ENCODE assay signal across 8 mouse cellular contexts in the genomic region with DNA sequence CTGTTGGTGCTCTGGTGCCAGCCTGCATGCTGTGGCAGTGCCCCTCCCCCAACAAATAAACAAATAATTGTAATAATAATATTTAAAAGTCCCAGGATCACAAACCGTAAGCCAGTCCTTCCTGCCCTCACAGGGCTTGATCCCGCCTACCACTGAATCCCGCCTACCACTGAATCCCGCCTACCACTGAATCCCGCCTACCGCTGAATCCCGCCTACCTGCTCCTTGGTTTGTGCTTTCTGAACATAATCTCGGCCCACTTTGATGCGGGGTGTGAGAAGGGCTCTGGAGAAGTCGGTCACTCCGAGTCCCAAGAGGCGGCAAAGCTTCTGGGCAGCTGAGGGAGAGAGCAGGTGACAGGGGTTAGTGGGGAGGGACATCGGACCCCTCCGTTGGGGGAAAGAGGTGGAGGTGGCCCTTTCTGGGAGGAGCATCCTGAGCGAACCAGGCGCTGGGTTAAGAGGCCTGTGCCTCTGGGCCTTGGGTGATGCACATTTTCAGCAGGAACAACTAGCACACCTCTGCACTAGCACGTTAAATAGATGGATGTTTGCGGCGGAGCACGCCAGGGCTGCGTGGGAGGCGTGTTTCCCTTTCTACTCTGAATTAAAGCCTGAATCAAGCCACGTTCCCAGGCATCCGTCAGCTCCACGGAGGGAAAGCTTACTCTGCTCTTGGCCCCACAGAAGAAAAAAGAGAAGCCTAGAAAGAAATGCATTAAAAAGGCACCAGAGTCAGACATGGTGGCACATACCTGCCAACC. TPM values are rescaled to one million over a fixed set of nuclear protein-coding genes. Genes with fewer than 3 reads are reported as not detected.
DNase-seq lines count a peak whose midpoint lies in the region; ATAC-seq and TF ChIP-seq lines count a peak whose summit lies in the region.

No protein-coding gene starts in this region.

- ATAC-seq in midbrain, embryonic 11.5 days (ENCODE audit: low FRiP score): no peak
- ATAC-seq in midbrain, embryonic 14.5 days (ENCODE audit: low FRiP score, low TSS enrichment): no peak
- no peak for ATAC-seq in limb, embryonic 12.5 days (ENCODE audit: insufficient number of reproducible peaks, insufficient read depth, low FRiP score, low TSS enrichment, low read depth)
- ATAC-seq in stomach, embryonic 16.5 days (ENCODE audit: insufficient read depth, low FRiP score): no peak

- H3K27me3 ChIP-seq in midbrain, embryonic 11.5 days (ENCODE audit: control insufficient read depth, insufficient read depth, low read length): peaks cover 36% of the 10 kb centered on the region
- H3K27me3 ChIP-seq in midbrain, embryonic 14.5 days (ENCODE audit: control insufficient read depth, insufficient read depth, low read length): peaks cover 33% of the 10 kb centered on the region
- peaks cover 98% of the 10 kb centered on the region for H3K27me3 ChIP-seq in limb, embryonic 12.5 days
- H3K27me3 ChIP-seq in stomach, embryonic 16.5 days (ENCODE audit: control insufficient read depth, insufficient read depth, low read length): peaks cover 17% of the 10 kb centered on the region

- no peaks in the 10 kb centered on the region for H3K36me3 ChIP-seq in midbrain, embryonic 11.5 days (ENCODE audit: control insufficient read depth, insufficient read depth, low read length)
- no peaks in the 10 kb centered on the region for H3K36me3 ChIP-seq in midbrain, embryonic 14.5 days (ENCODE audit: control insufficient read depth, insufficient read depth, low read length)
- no peaks in the 10 kb centered on the region for H3K36me3 ChIP-seq in limb, embryonic 12.5 days
- H3K36me3 ChIP-seq in stomach, embryonic 16.5 days (ENCODE audit: control insufficient read depth, insufficient read depth, low read length): no peaks in the 10 kb centered on the region

- peak; percentile 30 for DNase-seq in adrenal gland, postnatal 14 days
- DNase-seq in adrenal gland, postnatal 36 days: no peak
- peak; percentile 85 for DNase-seq in midbrain, embryonic 11.5 days (ENCODE audit: low spot score, missing footprints)
- DNase-seq in midbrain, embryonic 14.5 days: no peak
- DNase-seq in lung, adult 2 months: no peak
- DNase-seq in urinary bladder, postnatal 4 days (ENCODE audit: low spot score in 2 of 2): no peak

- H3K9me3 ChIP-seq in midbrain, embryonic 11.5 days (ENCODE audit: control insufficient read depth, low read length): no peaks in the 10 kb centered on the region
- 0 out of 2 replicates have a peak, but pooled peaks cover 4% of the 10 kb centered on the region for H3K9me3 ChIP-seq in midbrain, embryonic 14.5 days (ENCODE audit: control insufficient read depth, low read length)
- peaks cover 5% of the 10 kb centered on the region for H3K9me3 ChIP-seq in limb, embryonic 12.5 days
- H3K9me3 ChIP-seq in stomach, embryonic 16.5 days (replicated peaks; ENCODE audit: control insufficient read depth, low read length): no peaks in the 10 kb centered on the region

- no peak overlapping the region for H3K27ac ChIP-seq in midbrain, embryonic 11.5 days (ENCODE audit: low read depth, low read length)
- H3K27ac ChIP-seq in midbrain, embryonic 14.5 days (replicated peaks; ENCODE audit: low read depth, low read length): no peak overlapping the region
- H3K27ac ChIP-seq in limb, embryonic 12.5 days: no peak overlapping the region
- H3K27ac ChIP-seq in stomach, embryonic 16.5 days (ENCODE audit: low read length): no peak overlapping the region

- no peak for TF ChIP-seq CTCF in lung, adult 2 months (IDR thresholded peaks at IDR 0.05; ENCODE audit: insufficient read depth, low read length)

- 19% methylated on average over 25 of the region's 25 CpGs for WGBS in midbrain, embryonic 11.5 days
- 18% methylated on average over 25 of the region's 25 CpGs for WGBS in midbrain, embryonic 14.5 days
- 19% methylated on average over 25 of the region's 25 CpGs for WGBS in limb, embryonic 12.5 days
- 21% methylated on average over 25 of the region's 25 CpGs for WGBS in stomach, embryonic 16.5 days
- 31% methylated on average over 25 of the region's 25 CpGs for WGBS in lung, adult 2 months

- H3K4me2 ChIP-seq in midbrain, embryonic 11.5 days: no peak overlapping the region; the same call in 1 of the 2 replicates
- no peak overlapping the region for H3K4me2 ChIP-seq in midbrain, embryonic 14.5 days (ENCODE audit: low read length)
- peak overlapping the region; percentile 26 for H3K4me2 ChIP-seq in limb, embryonic 12.5 days
- H3K4me2 ChIP-seq in stomach, embryonic 16.5 days (ENCODE audit: low read depth, low read length): peak overlapping the region; percentile 40

- H3K4me3 ChIP-seq in midbrain, embryonic 11.5 days (ENCODE audit: low read depth, low read length): no peak overlapping the region
- H3K4me3 ChIP-seq in midbrain, embryonic 14.5 days (replicated peaks; ENCODE audit: low read depth, low read length): no peak overlapping the region
- H3K4me3 ChIP-seq in limb, embryonic 12.5 days (replicated peaks): peak overlapping the region; percentile 18; the same call in 1 of the 2 replicates
- H3K4me3 ChIP-seq in stomach, embryonic 16.5 days (replicated peaks; ENCODE audit: low read length): no peak overlapping the region; the same call in 1 of the 2 replicates
- no peak overlapping the region for H3K4me3 ChIP-seq in lung, adult 2 months (replicated peaks; ENCODE audit: extremely low read depth, low read depth, low read length)

- no peak overlapping the region for H3K9ac ChIP-seq in midbrain, embryonic 11.5 days (ENCODE audit: low read length)
- no peak overlapping the region for H3K9ac ChIP-seq in midbrain, embryonic 14.5 days (replicated peaks; ENCODE audit: low read length)
- no peak overlapping the region for H3K9ac ChIP-seq in limb, embryonic 12.5 days (replicated peaks)
- H3K9ac ChIP-seq in stomach, embryonic 16.5 days (ENCODE audit: low read length): no peak overlapping the region

- no peaks in the 10 kb centered on the region for H3K4me1 ChIP-seq in midbrain, embryonic 11.5 days (ENCODE audit: control insufficient read depth, insufficient read depth, low read length)
- H3K4me1 ChIP-seq in midbrain, embryonic 14.5 days (ENCODE audit: control insufficient read depth, insufficient read depth, low read length): 0 out of 2 replicates have a peak, but pooled peaks cover 3% of the 10 kb centered on the region
- H3K4me1 ChIP-seq in limb, embryonic 12.5 days (replicated peaks): 0 out of 2 replicates have a peak, but pooled peaks cover 4% of the 10 kb centered on the region
- H3K4me1 ChIP-seq in stomach, embryonic 16.5 days (ENCODE audit: control insufficient read depth, insufficient read depth, low read length): no peaks in the 10 kb centered on the region
- H3K4me1 ChIP-seq in lung, adult 2 months (ENCODE audit: control insufficient read depth, insufficient read depth, low read length): no peaks in the 10 kb centered on the region

- TF ChIP-seq POLR2A in lung, adult 2 months (IDR thresholded peaks at IDR 0.05; ENCODE audit: borderline replicate concordance, extremely low read depth, low read depth, low read length): no peak

RNA-seq across cellular contexts. Expression of a gene that starts 29.6 kb away (rescaled TPM):
- 3.9 and 5.1 TPM in 2 replicates for total RNA-seq in adrenal gland, postnatal 14 days (2021)
- 1 to 10 TPM; 3.0 to 4.9 TPM for total RNA-seq in adrenal gland, postnatal 36 days (2021)
- 1.1 and 1.3 TPM in 2 replicates for polyA plus RNA-seq in midbrain, embryonic 11.5 days (2014; fragmentation: Nextera tagmentation; extraction: Ambion mirVana)
- polyA plus RNA-seq in midbrain, embryonic 14.5 days (2014; fragmentation: Nextera tagmentation; extraction: Ambion mirVana): 2.5 and 2.7 TPM in 2 replicates
- 3.2 and 4.2 TPM in 2 replicates for polyA plus RNA-seq in limb, embryonic 12.5 days (2016; fragmentation: Nextera tagmentation; extraction: Ambion mirVana)
- 17.5 and 20.5 TPM in 2 replicates for polyA plus RNA-seq in stomach, embryonic 16.5 days (2015; fragmentation: Nextera tagmentation; extraction: Ambion mirVana)
- 223 and 227 TPM in 2 replicates for polyA plus RNA-seq in lung, adult 2 months (2012; rRNA removed)

RNA-seq across cellular contexts. Expression of a gene that starts 50.6 kb away (rescaled TPM):
- total RNA-seq in adrenal gland, postnatal 14 days (2021): 5.5 and 6.8 TPM in 2 replicates
- 1 to 10 TPM; 2.6 to 3.9 TPM for total RNA-seq in adrenal gland, postnatal 36 days (2021)
- polyA plus RNA-seq in midbrain, embryonic 11.5 days (2014; fragmentation: Nextera tagmentation; extraction: Ambion mirVana): 0.86 and 1.3 TPM in 2 replicates
- polyA plus RNA-seq in midbrain, embryonic 14.5 days (2014; fragmentation: Nextera tagmentation; extraction: Ambion mirVana): 5.2 and 7.5 TPM in 2 replicates
- 0.37 and 0.49 TPM in 2 replicates for polyA plus RNA-seq in limb, embryonic 12.5 days (2016; fragmentation: Nextera tagmentation; extraction: Ambion mirVana)
- polyA plus RNA-seq in stomach, embryonic 16.5 days (2015; fragmentation: Nextera tagmentation; extraction: Ambion mirVana): 0.16 and 0.26 TPM in 2 replicates
- polyA plus RNA-seq in lung, adult 2 months (2012; rRNA removed): 36.0 and 42.5 TPM in 2 replicates

Comparison
In these comparisons a context has a peak if more than half of its experiments do, and no peak if none do; other contexts are left out.
1. DNase-seq: peak in adrenal gland, postnatal 14 days (single experiment) and midbrain, embryonic 11.5 days (single experiment); none in adrenal gland, postnatal 36 days (0 of 2), midbrain, embryonic 14.5 days (single experiment), lung, adult 2 months (single experiment) and urinary bladder, postnatal 4 days (0 of 2).
2. H3K4me2 ChIP-seq: peak in limb, embryonic 12.5 days (single experiment) and stomach, embryonic 16.5 days (single experiment); none in midbrain, embryonic 11.5 days (single experiment) and midbrain, embryonic 14.5 days (single experiment).
3. RNA of a gene that starts 29.6 kb away (polyA plus RNA-seq): 223 to 227 TPM in lung, adult 2 months; 17.5 to 20.5 TPM in stomach, embryonic 16.5 days, 3.2 to 4.2 TPM in limb, embryonic 12.5 days, 2.5 to 2.7 TPM in midbrain, embryonic 14.5 days and 1.1 to 1.3 TPM in midbrain, embryonic 11.5 days; every median in the first group is over 10 times any median in the second.